Mouse (Mus musculus) forebrain, embryonic 11.5 days (tissue): ENCODE data around the gene Csnk1d. TPM values are rescaled to one million over a fixed set of nuclear protein-coding genes. Genes with fewer than 3 reads are reported as not detected.

Experiments used
- ATAC-seq: fragments of 200-750 bp; cut with Nextera tagmentation; replicated peaks from 2 replicates; pipeline ENCODE4 v1.8.0; 2017; ENCODE audit warnings: moderate TSS enrichment; ENCODE audit not compliant: low FRiP score
- DNase-seq: peaks from one replicate; pipeline ENCODE4 v3.0.0-alpha.2; 2017; ENCODE audit warnings: low spot score
- H3K27ac ChIP-seq: fragments of 300-500 bp; sonication (generic); 2 replicates; pipeline ENCODE4 v1.5.1; 2014; ENCODE audit warnings: low read depth, low read length
- H3K27me3 ChIP-seq: fragments of 300-500 bp; sonication (generic); 2 replicates; pipeline ENCODE4 v1.6.1; 2014; ENCODE audit warnings: mild to moderate bottlenecking, low read length, mixed read lengths; ENCODE audit not compliant: control insufficient read depth, insufficient read depth
- H3K36me3 ChIP-seq: fragments of 300-500 bp; sonication (generic); 2 replicates; pipeline ENCODE4 v1.6.1; 2014; ENCODE audit warnings: mild to moderate bottlenecking, low read length, moderate library complexity, mixed read lengths; ENCODE audit not compliant: control insufficient read depth, insufficient read depth
- H3K4me1 ChIP-seq: fragments of 300-500 bp; sonication (generic); replicated peaks from 2 replicates; pipeline ENCODE4 v1.6.1; 2014; ENCODE audit warnings: low read length, mixed read lengths; ENCODE audit not compliant: control insufficient read depth, insufficient read depth
- H3K4me2 ChIP-seq: fragments of 300-500 bp; sonication (generic); 2 replicates; pipeline ENCODE4 v1.6.1; 2014; ENCODE audit warnings: low read depth, mild to moderate bottlenecking, low read length, moderate library complexity, mixed read lengths; ENCODE audit not compliant: severe bottlenecking
- H3K4me3 ChIP-seq: fragments of 300-500 bp; sonication (generic); 2 replicates; pipeline ENCODE4 v1.5.1; 2014; ENCODE audit warnings: low read depth, low read length
- H3K9ac ChIP-seq: fragments of 300-500 bp; sonication (generic); 2 replicates; pipeline ENCODE4 v1.6.1; 2014; ENCODE audit warnings: low read length
- H3K9me3 ChIP-seq: fragments of 300-500 bp; sonication (generic); 2 replicates; pipeline ENCODE4 v1.6.1; 2016; ENCODE audit warnings: low read length, mixed read lengths; ENCODE audit not compliant: control insufficient read depth
- WGBS: fragments of 180-500 bp; shearing (Covaris S2); extraction: QIAGEN DNeasy Blood & Tissue Kit; methylation state at CpG from one replicate; pipeline ENCODE4 v1.1.7; 2014; 5-methylcytosine and 5-hydroxymethylcytosine counted together
- polyA plus RNA-seq: library from polyadenylated mRNA; unstranded; fragments of >200 nt; fragmentation: Nextera tagmentation; extraction: Ambion mirVana; gene quantifications from 2 replicates; pipeline ENCODE4 v1.2.1, GENCODE M21; 2014

Gene Csnk1d
- polyA plus RNA-seq, 1 experiment from 2014 or later, result 103 TPM

DNA sequence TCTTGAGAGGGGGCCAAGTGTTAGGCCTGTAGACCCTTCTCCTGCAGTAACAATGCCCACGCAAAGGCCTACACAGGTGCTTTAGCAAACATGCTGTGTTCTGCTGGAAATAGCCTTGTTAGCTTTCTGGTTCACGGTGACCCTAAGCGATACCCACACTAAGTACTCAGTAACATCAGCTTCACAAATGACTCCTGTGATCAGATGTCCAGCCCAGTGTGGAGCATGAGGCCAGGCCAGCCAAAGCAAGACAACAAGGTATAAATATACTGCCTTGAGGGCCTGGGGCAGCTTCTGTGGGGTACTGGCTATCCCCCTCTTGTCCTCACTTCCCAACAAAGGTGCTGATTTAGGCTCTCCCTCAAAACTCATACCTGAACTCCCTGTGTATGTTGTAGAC is 1.9 kb upstream of the Csnk1d start:
- 96% methylated on average over 3 of the region's 3 CpGs for WGBS
- H3K27me3 ChIP-seq, result no peaks in the 10 kb centered on the region

DNA sequence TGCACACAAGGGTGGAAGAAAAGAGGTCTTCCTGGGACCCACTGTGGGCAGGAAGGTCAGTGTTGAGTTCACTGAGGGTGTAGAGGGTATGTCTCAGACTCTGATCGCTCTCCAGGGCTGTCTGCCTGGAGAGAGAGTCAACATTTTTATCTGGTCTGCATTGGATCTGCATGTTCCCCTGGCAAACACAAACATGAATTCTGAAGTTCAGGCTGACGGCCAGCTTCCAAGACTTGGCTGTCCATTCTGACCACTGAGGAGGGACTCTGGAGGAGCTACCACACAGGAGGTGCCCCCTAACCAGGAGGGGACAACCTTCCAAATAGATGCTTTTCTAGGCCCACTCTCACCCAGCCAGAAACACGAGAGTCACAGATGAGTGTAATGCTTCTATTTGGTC is 661 bp upstream of the Csnk1d start:
- 86% methylated on average over 3 of the region's 3 CpGs for WGBS
- Histone ChIP-seq H3K36me3 (no peaks in the 10 kb centered on the region), H3K9ac (peak overlapping the region; percentile 100), H3K4me2 (peak overlapping the region; percentile 73), H3K27ac (peak overlapping the region; percentile 25; the same call in 1 of the 2 replicates), H3K4me1 (peaks cover 14% of the 10 kb centered on the region), H3K27me3 (no peaks in the 10 kb centered on the region), H3K9me3 (no peaks in the 10 kb centered on the region), H3K4me3 (peak overlapping the region; percentile 100)
- no peak for DNase-seq
- ATAC-seq, result peak; percentile 4; the same call in 1 of the 2 replicates

More for the DNA sequence above, 1.9 kb upstream of the Csnk1d start:
- no peak overlapping the region for H3K4me3 ChIP-seq
- peaks cover 14% of the 10 kb centered on the region for H3K4me1 ChIP-seq
- ATAC-seq (no peak), DNase-seq (no peak)
- no peak overlapping the region for H3K9ac ChIP-seq
- no peak overlapping the region for H3K27ac ChIP-seq
- no peak overlapping the region for H3K4me2 ChIP-seq
- H3K9me3 ChIP-seq, result no peaks in the 10 kb centered on the region
- no peaks in the 10 kb centered on the region for H3K36me3 ChIP-seq

GRCm38 (mm10) chr11:120990126-120990781 is 876 bp downstream of the Csnk1d start:
- Histone ChIP-seq H3K4me2 (peak overlapping the region; percentile 73), H3K9ac (peak overlapping the region; percentile 100), H3K27me3 (no peaks in the 10 kb centered on the region), H3K9me3 (no peaks in the 10 kb centered on the region), H3K36me3 (no peaks in the 10 kb centered on the region; the same call in 1 of the 2 replicates), H3K4me3 (peak overlapping the region; percentile 100), H3K4me1 (peaks cover 14% of the 10 kb centered on the region), H3K27ac (peak overlapping the region; percentile 95)
- DNase-seq (peak; percentile 79), ATAC-seq (peak; percentile 52)
- under 1% methylated on average over 27 of the region's 35 CpGs for WGBS

DNA sequence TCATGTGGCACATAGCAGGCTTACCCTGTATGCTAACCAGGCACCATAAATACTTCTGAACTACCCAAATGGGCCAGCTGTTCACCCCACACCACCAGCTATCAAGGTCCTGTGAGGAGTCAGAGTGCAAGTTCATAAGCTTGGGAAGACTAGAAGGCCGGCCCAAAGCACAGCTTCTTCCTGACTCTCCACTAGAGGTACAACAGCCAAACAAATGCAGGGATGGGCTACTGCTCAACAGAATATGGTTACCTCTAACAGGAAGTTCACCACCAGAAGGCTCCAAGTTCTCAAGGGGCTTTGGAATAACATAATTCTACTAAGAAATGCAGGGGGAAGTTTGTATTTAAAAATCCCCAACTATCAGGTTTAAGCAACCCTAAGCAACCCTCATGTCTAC is 1.6 kb downstream of the Csnk1d start:
- H3K36me3 ChIP-seq, result no peaks in the 10 kb centered on the region; the same call in 1 of the 2 replicates
- no peak for DNase-seq
- H3K9me3 ChIP-seq, result no peaks in the 10 kb centered on the region
- peak overlapping the region; percentile 100 for H3K4me3 ChIP-seq
- peaks cover 14% of the 10 kb centered on the region for H3K4me1 ChIP-seq
- H3K4me2 ChIP-seq, result peak overlapping the region; percentile 73
- no peaks in the 10 kb centered on the region for H3K27me3 ChIP-seq
- ATAC-seq, result no peak
- whole genome bisulfite sequencing, result 46% methylated on average over 1 of the region's 1 CpGs
- no peak overlapping the region for H3K27ac ChIP-seq
- peak overlapping the region; percentile 100 for H3K9ac ChIP-seq

- Histone ChIP-seq H3K9ac (no peak overlapping the region), H3K36me3 (no peaks in the 10 kb centered on the region; the same call in 1 of the 2 replicates), H3K27ac (no peak overlapping the region), H3K9me3 (no peaks in the 10 kb centered on the region), H3K27me3 (no peaks in the 10 kb centered on the region), H3K4me3 (0 out of 2 replicates have a peak overlapping the region, but pooled peaks have one; percentile 0), H3K4me1 (peaks cover 14% of the 10 kb centered on the region), H3K4me2 (no peak overlapping the region)
- 77% methylated on average over 4 of the region's 4 CpGs for WGBS
- DNase-seq, result no peak
- no peak for ATAC-seq
Measured at GRCm38 (mm10) chr11:120988410-120988809, 2.7 kb downstream of the Csnk1d start.

- Histone ChIP-seq H3K27me3 (no peaks in the 10 kb centered on the region), H3K4me3 (no peak overlapping the region), H3K9ac (no peak overlapping the region), H3K36me3 (no peaks in the 10 kb centered on the region; the same call in 1 of the 2 replicates), H3K27ac (no peak overlapping the region), H3K4me1 (peaks cover 14% of the 10 kb centered on the region), H3K4me2 (no peak overlapping the region), H3K9me3 (no peaks in the 10 kb centered on the region)
- ATAC-seq (no peak), DNase-seq (no peak)
- 93% methylated on average over 3 of the region's 3 CpGs for WGBS
Measured at GRCm38 (mm10) chr11:120987608-120988007, 3.5 kb downstream of the Csnk1d start.

DNA sequence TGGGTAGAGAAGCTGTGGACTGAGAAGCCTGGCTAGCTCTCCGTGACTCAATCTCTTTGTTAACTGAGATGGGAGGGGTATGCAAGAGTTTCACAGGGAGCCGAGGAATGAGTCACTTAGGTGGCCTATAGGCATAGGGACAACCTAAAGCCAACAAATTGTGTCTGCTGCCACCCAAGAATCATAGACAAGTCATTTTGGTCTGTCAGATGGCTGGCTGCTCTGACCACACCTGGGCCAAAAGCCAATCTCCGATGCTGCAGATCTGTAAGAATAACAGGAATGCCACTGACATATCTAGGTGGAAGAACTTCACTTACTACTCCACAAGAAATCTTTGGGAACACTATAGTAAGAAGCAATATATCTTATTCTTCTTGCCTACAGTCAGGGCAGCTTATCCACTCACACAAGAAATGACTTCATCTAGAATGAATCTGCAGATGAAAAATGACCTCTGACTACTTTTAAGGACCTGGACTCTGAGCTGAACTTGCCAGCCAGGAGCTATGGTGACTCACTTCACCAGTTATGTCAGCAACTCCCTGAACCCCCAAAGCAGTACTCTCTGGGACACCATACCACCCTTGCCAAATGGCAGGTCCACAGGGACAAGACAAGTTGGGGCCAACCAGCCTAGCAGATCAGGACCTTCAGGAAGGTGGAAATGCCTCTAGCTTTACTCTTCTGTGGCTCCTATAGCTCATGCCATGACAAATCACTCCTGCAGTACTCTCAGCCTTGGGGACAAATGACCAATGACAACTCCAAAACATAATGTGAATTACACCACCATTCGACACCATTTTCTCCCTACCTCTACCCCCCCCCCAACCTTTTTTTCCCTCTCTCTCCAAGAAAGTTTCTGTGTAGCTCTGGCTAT is 6.4 kb downstream of the Csnk1d start:
- no peak for DNase-seq

DNA sequence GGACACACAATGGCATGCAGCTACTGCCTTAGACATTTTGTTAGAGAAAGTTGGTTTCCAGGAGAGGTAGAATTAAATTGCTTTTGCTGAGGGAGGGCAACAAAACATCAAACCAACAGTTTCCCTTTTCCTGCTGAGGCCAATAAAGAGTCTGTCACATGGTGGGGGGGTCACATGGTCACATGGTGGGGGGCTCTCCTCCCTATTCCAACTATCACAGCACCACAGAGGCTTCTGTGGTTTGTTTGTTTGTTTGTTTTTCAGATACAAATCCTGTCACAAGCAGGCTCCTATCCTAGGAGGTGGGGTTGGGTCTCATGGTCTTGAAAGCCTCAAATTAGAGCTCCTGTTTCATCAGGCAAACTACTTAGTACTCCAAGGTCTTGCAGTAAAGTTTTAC is 8.7 kb downstream of the Csnk1d start:
- H3K4me2 ChIP-seq, result no peak overlapping the region
- H3K27ac ChIP-seq, result no peak overlapping the region
- H3K36me3 ChIP-seq, result peaks cover 13% of the 10 kb centered on the region; the same call in 1 of the 2 replicates
- H3K27me3 ChIP-seq, result no peaks in the 10 kb centered on the region
- H3K9me3 ChIP-seq, result no peaks in the 10 kb centered on the region
- DNase-seq (no peak), ATAC-seq (no peak)
- no peak overlapping the region for H3K4me3 ChIP-seq
- no peak overlapping the region for H3K9ac ChIP-seq
- no peaks in the 10 kb centered on the region for H3K4me1 ChIP-seq

More for the DNA sequence above, 6.4 kb downstream of the Csnk1d start:
- no peak for ATAC-seq
- no peak overlapping the region for H3K9ac ChIP-seq
- H3K9me3 ChIP-seq, result no peaks in the 10 kb centered on the region
- no peaks in the 10 kb centered on the region for H3K27me3 ChIP-seq
- H3K4me2 ChIP-seq, result no peak overlapping the region
- peaks cover 9% of the 10 kb centered on the region; the same call in 1 of the 2 replicates for H3K36me3 ChIP-seq
- 89% methylated on average over 4 of the region's 4 CpGs for WGBS
- H3K4me1 ChIP-seq, result peaks cover 9% of the 10 kb centered on the region
- no peak overlapping the region for H3K27ac ChIP-seq
- H3K4me3 ChIP-seq, result no peak overlapping the region
